Mouse (Mus musculus) heart, adult 18-20 months (tissue): ENCODE data around the gene Zfp62. TPM values are rescaled to one million over a fixed set of nuclear protein-coding genes. Genes with fewer than 3 reads are reported as not detected.

ENCODE experiments used
- DNase-seq, 2 experiments: peaks; one replicate each; pipeline ENCODE4 v3.0.0; 2021 to 2022; ENCODE audit warnings: mixed read lengths in 1 of 2
- total RNA-seq, 2 experiments: library from RNA; stranded (reverse); gene quantifications; 2 replicates each; pipeline ENCODE4 v1.2.3; 2021

The Zfp62 gene
- total RNA-seq, 2 experiments from 2014 or later, result 27.6 to 32.6 TPM

DNA sequence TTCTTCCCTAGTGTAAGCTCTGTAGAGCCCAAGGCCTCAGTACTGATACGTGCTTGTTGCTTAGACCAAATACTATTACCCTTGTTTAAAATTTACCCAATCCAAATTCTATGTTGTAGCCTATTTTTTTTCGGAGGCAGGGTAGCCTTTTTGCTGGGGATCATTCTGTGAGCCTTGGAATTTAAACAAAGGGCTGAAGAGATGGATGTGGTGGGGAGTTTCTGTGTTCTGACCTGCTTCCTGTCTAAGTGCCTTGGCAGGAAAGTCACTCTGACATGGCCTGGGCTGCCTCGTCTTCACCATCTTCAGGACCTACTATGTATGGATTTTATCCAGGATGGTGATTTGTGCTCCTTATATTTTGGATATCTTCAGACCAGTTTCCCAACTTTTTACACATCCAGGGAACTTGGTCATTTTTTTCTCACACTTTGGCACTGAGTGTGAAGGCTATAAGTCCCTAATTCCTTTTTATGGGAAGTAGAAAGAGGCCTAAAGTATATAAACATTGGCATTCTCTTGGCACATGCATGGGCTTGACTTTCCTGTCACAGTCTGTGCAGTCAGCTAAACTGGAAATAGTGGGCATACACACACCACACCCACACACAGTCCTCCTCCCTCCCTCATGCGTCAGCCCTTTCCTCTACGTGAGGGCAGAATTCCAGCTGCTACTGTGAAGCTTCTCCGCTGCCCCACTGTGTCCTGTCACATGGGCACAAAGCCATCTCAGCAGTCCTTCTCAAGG, 45.3 kb downstream of the Zfp62 start:
- DNase-seq, result peak; percentile 75 to 87

DNA sequence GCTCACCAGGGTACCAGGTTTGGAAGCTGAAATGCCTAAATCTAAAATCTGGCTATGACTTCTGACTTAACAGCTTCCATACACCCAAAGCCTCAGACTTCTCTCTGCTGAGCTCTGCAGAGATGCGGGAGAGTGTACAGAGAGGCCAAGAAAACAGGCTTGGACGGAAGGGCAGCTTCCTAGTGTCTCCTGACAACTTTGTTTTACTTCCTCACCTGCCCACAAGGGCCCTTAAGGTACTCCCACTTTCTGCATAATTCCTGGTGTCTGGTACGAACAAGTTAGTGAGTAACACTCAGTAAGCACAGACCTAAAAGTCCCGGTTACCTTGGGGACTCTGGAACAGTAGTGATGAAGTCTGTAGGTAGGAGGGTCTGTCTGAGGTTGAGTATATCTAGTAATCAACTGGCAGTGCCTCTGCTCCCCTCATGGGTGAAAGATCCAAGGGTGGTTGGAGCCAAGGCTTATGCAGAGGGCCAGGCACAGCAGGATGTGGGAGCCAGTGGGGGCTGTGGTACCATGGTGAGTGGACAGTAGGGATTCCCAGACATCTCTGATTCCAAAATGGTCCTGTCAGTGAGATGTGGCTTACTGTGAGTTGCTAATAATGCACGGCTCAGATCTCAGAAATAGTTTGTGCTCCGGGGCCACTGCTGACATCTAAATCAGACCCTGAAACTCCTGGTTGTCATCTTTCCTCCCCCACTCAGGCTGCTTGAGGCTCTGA, 46.0 kb downstream of the Zfp62 start:
- DNase-seq, result no peak

DNA sequence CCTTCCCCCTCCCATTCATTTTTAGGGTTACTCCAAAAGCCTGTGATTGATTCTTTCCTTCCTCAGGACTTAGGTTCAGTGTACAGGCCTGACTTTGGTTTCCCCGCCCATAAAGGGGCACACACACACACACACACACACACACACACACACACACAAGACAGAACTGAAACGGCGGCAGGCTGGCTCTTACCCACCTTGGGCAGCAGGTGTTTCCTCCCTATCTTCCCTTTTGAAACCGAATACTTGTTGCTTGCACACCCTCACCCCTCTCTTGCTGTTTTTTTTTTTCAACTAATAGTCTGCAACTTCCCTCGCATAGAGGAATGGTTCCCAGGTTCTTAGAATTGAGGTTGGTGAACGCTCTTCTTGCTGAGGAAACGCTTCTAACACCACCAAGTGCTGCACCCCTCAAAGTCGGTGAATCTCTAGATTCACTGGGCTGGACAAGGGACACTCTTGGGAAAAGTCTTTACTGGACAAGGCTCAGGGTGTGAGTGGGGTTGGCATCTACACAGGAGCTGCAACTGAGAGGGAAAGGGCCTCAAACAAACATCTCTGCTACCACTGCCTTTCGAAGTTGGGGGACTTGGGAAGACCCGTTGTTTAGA, 46.8 kb downstream of the Zfp62 start:
- DNase-seq, result peak in 1 of 2 experiments; percentile 52

DNA sequence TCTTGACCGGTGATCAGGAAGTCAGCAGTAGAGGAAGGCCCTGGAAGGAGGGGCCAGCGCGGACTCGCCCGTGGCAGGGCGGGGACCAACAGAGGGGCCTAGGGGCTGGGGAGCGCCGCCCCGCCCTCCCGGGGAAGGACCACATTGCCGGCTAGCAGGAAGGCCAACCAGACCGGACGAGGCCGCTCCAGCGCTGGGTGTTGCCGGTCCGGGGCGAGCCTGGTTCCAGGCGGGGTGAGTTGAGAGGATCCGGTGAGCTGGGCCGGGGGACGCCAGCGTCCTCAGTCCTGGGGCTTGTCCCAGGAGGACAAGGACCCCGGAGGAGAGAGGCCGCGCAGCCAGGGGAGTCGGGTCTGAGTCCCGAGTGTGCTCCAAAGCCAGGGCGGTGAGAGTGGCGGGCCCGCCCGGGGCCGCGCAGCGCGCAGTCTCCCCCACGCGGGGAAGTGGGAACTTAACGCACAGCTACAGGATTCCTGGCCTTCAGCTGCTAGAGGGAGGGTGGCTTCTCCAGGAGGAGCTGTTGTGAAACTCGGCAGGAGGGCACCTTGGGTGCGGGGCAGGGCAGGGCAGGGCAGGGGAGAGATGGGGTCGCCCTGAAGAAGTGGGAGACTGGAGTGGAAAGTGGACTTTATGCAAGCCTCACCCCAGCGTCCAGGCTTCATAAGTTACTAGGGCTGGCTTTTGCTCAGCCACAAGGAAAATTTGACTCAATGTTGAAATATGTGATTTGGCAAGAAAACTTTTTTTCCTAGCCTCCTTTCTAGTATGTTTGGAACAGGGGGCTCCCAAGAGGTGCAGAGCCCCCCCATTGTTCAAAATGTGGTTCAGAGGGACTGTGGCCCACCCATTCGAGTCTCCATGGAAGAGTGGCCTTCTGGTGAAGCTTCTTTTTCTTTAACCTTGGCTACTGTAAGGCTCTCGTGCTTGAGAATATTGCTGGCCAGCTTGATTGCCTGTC, 47.6 kb downstream of the Zfp62 start:
- peak; percentile 94 to 97 for DNase-seq

DNA sequence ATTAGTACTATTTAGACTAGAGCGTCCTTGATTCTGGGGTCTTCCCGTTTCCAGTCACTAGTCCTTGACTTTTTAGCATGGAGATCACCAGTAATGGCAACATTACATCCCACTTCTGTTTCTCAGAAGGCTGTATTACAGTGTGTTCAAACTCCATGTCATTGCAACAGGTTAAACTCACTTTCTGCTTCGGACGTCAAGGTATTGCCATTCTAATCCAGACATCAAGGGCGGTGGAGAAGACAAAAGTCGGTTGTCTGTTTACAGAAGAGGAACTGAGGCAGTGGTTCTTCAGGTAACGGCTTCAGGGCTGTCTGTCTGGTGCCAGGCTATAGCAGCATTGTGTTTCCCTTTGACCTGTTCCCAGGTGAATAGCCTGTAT, 48.3 kb downstream of the Zfp62 start:
- DNase-seq, result no peak

DNA sequence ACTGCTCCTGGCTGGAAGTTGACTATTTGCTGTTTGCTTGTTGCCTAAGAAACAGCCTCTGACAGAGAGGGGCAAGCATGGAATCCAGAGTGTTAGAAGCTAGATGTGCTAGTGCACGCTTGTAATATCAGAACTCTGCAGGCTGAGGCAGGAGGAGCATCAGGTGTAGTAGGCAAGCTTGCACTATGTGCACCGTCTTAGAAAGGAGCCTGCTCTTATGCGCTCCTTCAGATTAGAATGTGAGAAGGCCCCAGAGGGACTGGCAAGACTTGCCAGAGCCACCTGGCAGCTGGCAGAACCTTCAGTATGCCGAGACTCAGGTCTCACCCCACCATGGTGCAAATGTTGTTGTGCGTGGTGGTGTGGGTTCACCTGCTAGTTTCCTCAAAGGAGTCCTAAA, 49.0 kb downstream of the Zfp62 start:
- DNase-seq, result no peak

DNA sequence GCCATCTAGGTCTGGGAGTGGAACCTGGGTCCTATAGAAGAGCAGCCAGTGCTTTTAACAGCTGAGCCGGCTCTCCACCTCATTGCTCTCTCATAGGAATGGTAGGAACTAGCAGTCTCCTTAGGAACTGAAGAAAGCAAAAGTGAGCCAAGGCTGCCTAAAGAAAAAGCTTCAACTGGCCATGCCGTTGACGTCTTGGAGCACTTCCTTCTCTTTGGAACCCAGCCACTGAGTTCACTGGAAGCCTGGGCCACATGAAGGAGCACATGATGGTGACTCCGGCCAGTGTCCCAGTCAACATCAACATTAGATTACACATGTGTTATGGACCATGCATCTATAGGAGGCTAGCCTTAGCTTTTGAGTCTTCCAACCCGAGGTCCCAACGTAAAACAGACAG, 49.9 kb downstream of the Zfp62 start:
- peak in 1 of 2 experiments; percentile 66 for DNase-seq

DNA sequence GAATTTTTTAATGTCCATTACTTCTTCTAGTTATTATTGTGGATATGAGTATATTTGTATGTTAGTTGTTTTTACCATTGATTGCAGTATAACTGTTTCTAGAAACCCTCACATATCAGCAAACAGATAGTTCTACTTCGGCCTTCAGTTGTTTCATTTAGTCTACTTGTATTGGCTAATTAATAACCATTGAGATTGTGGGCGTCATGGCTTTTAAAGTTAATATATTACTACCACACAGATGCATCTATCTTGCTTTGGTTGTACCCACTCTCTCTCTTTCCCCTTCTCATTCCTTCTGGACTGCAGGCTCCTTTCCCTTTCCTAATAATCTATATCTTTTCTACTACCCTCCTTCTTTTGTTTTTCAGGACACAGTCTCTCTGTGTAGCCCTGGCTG, 56.2 kb downstream of the Zfp62 start:
- no peak for DNase-seq

DNA sequence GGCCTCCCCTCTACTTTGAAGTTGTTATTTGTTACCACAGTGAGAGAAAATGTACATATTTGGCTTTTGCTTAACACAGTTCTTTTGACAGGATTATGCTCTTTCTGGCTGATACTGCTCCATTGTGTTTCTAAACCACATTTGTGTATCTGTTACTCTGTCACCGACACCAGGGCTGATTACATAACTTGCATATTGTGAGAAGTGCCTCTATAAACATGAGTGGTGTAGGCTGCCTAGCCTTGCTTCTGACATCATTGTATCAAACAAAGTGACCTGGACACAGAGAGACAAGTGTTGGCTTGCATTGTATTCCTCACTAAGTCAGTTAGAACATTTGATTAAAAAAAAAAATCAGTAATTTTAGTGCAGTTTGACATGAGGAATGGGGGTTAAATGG, 56.7 kb downstream of the Zfp62 start:
- DNase-seq, result no peak

DNA sequence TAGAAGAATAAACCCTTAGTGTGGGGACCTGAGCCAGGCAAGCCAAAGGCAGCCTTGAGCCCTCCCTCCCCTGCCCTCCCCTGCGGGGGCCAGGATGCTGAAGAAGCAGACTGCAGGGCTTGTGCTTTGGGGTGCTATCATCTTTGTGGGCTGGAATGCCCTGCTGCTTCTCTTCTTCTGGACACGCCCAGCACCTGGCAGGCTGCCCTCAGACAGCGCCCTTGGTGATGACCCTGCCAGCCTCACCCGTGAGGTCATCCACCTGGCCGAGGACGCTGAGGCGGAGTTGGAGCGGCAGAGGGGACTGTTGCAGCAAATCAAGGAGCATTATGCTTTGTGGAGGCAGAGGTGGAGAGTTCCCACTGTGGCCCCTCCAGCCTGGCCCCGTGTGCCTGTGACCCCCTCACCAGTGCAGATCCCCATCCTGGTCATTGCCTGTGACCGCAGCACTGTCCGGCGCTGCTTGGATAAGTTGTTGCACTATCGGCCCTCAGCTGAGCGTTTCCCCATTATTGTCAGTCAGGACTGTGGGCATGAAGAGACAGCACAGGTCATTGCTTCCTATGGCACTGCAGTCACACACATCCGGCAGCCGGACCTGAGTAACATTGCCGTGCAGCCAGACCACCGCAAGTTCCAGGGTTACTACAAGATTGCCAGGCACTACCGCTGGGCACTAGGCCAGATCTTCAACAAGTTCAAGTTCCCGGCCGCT, 57.7 kb downstream of the Zfp62 start:
- peak; percentile 76 to 80 for DNase-seq

DNA sequence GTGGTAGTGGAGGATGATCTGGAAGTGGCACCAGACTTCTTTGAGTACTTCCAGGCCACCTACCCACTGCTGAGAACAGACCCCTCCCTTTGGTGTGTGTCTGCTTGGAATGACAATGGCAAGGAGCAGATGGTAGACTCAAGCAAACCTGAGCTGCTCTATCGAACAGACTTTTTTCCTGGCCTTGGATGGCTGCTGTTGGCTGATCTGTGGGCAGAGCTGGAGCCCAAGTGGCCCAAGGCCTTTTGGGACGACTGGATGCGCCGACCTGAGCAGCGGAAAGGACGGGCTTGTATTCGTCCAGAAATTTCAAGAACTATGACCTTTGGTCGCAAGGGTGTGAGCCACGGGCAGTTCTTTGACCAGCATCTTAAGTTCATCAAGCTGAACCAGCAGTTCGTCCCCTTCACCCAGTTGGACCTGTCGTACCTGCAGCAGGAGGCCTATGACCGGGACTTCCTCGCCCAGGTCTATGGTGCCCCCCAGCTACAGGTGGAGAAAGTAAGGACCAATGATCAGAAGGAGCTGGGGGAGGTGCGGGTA, 58.3 kb downstream of the Zfp62 start:
- DNase-seq, result no peak

DNA sequence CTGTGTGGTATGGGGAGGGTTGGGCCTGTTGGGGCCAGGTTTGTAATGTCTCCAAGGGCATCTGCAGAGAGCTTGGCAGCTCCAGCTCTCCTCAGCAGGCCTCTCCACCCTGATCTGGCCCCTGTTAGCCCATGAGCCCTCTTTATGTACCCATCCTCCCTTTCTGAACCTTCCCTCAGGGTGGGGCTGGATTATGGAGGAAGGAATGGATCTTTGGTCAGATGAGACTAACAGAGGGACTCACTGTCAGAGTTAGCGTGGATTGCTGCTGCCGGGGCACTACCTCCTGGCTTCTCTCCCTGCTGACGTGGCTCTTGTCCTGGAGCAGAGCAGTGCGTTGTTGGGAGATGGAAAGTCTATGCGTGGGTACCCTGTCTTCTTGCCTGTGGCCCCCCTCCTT, 59.2 kb downstream of the Zfp62 start:
- DNase-seq, result no peak

DNA sequence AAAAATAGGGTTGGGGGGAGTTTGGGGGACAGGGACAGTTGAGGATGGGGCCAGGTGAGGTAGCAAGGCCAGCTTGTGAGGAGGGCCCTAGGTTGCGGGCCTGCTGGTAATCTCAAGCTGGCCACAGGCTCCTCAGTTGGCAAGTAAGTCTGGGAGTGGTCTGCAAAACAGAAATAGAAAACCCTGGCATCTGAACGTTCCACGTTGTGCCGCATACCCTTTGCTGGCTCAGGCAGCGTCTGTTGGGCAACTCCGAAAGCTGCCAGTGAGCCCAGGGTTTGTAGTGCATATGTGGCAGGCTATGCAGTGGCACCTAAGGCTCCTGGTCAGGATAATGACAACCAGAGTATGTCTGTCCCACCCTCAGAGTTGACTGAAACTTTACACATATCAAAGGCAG, 60.1 kb downstream of the Zfp62 start:
- no peak for DNase-seq

DNA sequence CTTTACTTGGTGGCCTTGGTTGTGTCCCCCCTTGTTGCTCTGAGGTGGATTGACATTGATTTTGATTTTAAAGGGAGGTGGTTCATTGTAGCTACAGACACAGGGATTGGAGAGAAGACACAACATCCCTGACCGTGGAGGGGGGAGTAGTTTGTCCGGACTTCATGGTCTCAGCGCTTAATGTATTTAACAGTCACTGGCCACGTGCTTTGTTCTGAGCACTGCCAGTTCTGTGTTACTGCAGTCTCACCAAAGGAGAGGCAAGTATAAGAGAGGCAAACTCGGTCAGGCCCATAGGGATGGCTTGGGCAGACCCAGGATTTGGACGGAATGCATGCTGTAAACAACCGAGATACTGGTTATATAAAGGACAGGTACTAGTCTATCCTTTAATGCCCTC, 61.0 kb downstream of the Zfp62 start:
- DNase-seq, result peak in 1 of 2 experiments; percentile 37

DNA sequence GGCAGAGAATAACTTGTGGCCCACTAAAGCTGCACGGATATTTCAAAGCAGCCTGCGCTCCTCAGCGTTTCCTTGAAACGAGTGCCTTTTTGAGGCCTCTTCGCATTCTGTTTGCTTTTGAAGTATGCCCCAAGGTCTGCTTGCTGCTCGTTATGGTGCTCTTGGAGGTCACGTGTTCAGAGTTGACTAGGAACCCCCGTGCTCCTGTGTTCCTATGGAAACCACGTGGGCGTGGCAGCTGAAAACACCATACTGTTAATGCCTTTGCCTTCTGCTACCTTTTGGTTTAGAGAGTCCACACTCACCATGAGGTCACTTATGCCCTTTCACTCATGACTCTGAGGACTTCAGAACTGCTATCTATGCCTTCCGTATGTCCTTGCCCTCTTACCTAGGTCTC, 61.5 kb downstream of the Zfp62 start:
- no peak for DNase-seq

DNA sequence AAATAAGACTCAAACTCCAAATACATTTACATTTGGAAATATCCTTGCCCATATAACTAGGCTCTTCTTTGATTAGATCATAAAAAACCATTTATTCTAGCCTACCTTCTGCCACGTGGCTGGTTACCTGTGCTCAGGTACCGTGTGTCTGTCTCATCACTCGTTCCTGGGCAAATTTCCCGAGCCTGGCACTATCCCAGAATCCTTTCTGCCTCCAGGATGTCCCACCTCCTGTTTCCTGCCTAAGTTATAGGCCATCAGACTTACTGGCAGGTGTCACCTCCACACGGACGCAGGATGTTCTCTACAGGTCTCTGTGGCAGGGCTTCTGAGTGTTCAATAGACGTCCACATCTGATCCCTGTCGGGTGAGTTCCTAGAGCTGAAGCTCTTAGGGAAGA, 62.0 kb downstream of the Zfp62 start:
- no peak for DNase-seq

DNA sequence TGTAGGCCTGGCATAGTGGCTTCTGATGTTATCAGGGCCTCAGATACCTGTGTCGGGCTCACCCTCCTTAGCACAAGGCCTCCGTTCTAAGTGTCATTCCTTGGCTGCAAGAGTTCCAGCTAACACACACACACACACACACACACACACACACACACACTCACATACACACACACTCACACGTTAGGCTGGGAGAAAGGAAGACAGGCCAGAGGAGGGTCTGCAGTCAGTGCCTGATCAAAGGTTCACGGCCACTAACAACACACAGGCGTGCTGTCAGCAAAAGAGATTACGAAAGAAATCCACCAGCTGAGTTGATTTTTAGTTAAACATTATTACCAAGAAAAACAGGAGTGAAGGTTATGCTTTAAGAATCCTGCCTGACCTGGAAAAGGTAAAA, 63.6 kb downstream of the Zfp62 start:
- DNase-seq, result no peak

DNA sequence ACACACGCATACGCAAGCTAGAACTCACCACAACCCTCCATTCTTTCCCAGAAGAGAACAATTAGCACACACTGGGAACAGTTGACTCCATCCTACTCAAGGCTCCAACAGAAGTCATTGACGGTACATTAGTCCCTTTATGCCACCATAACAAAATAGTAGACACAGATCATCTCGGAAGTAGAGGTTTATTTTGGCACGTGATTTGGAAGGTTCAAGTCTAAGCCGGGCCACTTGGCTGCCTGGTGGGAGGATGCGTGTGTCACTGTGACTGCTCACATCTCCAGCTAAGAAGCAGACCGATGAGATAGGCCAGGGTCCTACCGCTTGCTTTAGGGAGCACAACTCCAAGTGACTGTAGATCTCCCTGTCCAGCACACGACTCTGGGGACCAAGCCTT, 64.2 kb downstream of the Zfp62 start:
- no peak for DNase-seq

DNA sequence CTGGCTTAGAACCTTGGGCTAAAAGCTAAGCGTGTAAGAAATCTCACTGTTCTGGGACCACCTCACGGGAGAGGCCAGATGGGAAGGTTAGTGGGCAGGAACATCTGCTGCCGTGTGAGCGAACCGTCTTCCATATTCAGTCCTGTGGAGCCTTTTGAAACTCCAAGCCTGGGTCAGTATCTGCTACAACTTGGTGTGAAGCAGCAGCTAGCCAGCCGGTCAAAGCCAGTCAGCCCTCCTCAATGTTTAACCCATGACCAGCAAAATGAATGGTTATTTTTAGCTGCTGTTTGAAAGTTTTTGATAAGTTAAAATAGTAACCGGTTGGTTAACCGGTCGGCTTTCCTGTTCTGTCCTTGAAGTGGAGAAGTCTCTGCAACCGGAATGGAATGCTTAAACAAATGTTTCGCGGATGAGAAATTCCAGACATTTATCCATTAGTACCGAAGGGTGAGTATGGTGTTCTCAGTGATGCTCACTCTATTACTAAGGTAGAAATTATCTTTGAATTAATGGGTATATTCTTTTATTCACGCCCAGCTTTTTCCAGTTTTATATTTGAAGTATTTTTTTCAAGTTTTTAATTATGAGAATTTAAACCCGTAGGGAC, 65.0 kb downstream of the Zfp62 start:
- peak in 1 of 2 experiments; percentile 37 for DNase-seq
